Mouse (Mus musculus) MEL (cell line): ENCODE measurements around the gene Nr5a2.

Experiments used
- CTCF ChIP-seq, 3 experiments: IDR thresholded peaks in 2 of 3; conservative IDR thresholded peaks in 1 of 3; 2 replicates each; pipeline ENCODE4 v1.5.1; 2011 to 2012; ENCODE audit warnings: low read length in 3 of 3, low read depth in 2 of 3, mild to moderate bottlenecking in 2 of 3, improper control_type of control experiment in 1 of 3, inconsistent platforms in 1 of 3, mixed read lengths in 1 of 3, moderate library complexity in 1 of 3; ENCODE audit not compliant: control insufficient read depth in 1 of 3, insufficient read depth in 1 of 3, poor library complexity in 1 of 3, severe bottlenecking in 1 of 3
- EP300 ChIP-seq, 2 experiments: IDR thresholded peaks; 2 replicates each; pipeline ENCODE4 v1.6.1; 2011; ENCODE audit warnings: improper control_type of control experiment in 2 of 2, low read length in 2 of 2, low read depth in 1 of 2, mild to moderate bottlenecking in 1 of 2
- GATA1 ChIP-seq: IDR thresholded peaks from 2 replicates; pipeline ENCODE4 v1.6.1; 2011; ENCODE audit warnings: low read depth, low read length, improper control_type of control experiment
- MAFK ChIP-seq: IDR thresholded peaks from 2 replicates; pipeline ENCODE4 v1.6.1; 2011; ENCODE audit warnings: low read depth, mild to moderate bottlenecking, low read length, improper control_type of control experiment, borderline replicate concordance
- NELFE ChIP-seq: IDR thresholded peaks from 2 replicates; pipeline ENCODE4 v1.6.1; 2011; ENCODE audit warnings: low read depth, low read length, improper control_type of control experiment
- NRF1 ChIP-seq: IDR thresholded peaks from 2 replicates; pipeline ENCODE4 v1.6.1; 2014; ENCODE audit warnings: low read depth, mild to moderate bottlenecking, inconsistent platforms, low read length, improper control_type of control experiment, moderate library complexity; ENCODE audit not compliant: poor library complexity, insufficient read depth, severe bottlenecking
- POLR2A ChIP-seq, 2 experiments: IDR thresholded peaks; 2 replicates each; pipeline ENCODE4 v1.6.1; 2011 to 2012; ENCODE audit warnings: low read length in 2 of 2, mild to moderate bottlenecking in 2 of 2, control low read depth in 1 of 2, improper control_type of control experiment in 1 of 2, low read depth in 1 of 2, moderate library complexity in 1 of 2; ENCODE audit not compliant: control insufficient read depth in 1 of 2, insufficient read depth in 1 of 2, poor library complexity in 1 of 2
- SIN3A ChIP-seq: IDR thresholded peaks from 2 replicates; pipeline ENCODE4 v1.6.1; 2012; ENCODE audit warnings: low read length, improper control_type of control experiment, inconsistent platforms
- UBTF ChIP-seq: IDR thresholded peaks from 2 replicates; pipeline ENCODE4 v1.6.1; 2012; ENCODE audit warnings: low read depth, mild to moderate bottlenecking, inconsistent platforms, low read length, improper control_type of control experiment, moderate library complexity, borderline replicate concordance; ENCODE audit not compliant: insufficient read depth

DNA sequence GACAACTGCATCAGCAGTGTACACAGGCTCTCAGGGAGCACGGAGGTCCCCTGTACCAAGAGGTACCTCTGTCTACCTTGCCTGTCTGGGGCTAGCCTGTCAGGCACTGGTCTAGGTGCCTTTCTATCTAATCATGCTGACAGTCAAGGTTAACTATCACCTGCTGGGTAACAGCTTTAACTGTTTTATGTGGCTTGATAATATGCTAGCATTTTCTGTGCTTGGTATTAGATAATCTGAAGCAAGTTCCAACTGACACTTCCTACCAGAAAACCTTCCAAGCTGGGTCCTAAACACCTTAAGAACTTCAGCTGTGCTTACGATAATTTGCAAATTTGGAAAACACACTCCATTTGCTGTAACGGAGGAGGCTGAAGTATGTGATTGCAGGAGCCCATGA, 17.6 kb upstream of the Nr5a2 start:
- TF ChIP-seq CTCF (IDR thresholded peaks at IDR 0.05 in 2 of 3, conservative IDR thresholded peaks at IDR 0.05 in 1 of 3; ENCODE audit: control insufficient read depth in 1 of 3, insufficient read depth in 1 of 3, low read depth in 2 of 3, low read length in 3 of 3, poor library complexity in 1 of 3, severe bottlenecking in 1 of 3) = no peak
- peak; percentile 18 to 86; a peak in 2 of 4 replicates for TF ChIP-seq EP300 (IDR thresholded peaks at IDR 0.05; ENCODE audit: low read depth in 1 of 2, low read length in 2 of 2)
- TF ChIP-seq SIN3A = peak; percentile 39; the same call in 1 of the 2 replicates
- no peak for TF ChIP-seq NRF1
- no peak for TF ChIP-seq POLR2A (IDR thresholded peaks at IDR 0.05; ENCODE audit: control insufficient read depth in 1 of 2, insufficient read depth in 1 of 2, low read depth in 1 of 2, low read length in 2 of 2, poor library complexity in 1 of 2)
- no peak for TF ChIP-seq NELFE
- no peak for TF ChIP-seq UBTF
- peak; percentile 33; the same call in 1 of the 2 replicates for TF ChIP-seq GATA1
- TF ChIP-seq MAFK = no peak
